Mouse (Mus musculus): ENCODE results near the gene Vkorc1.

The Vkorc1 gene

GRCm38 (mm10) chr7:127875627-127876001 is 19.8 kb downstream of the Vkorc1 start:
- DNase-seq = peak; percentile 78 to 84

GRCm38 (mm10) chr7:127874812-127875626 is 20.4 kb downstream of the Vkorc1 start:
- no peak for DNase-seq

DNA sequence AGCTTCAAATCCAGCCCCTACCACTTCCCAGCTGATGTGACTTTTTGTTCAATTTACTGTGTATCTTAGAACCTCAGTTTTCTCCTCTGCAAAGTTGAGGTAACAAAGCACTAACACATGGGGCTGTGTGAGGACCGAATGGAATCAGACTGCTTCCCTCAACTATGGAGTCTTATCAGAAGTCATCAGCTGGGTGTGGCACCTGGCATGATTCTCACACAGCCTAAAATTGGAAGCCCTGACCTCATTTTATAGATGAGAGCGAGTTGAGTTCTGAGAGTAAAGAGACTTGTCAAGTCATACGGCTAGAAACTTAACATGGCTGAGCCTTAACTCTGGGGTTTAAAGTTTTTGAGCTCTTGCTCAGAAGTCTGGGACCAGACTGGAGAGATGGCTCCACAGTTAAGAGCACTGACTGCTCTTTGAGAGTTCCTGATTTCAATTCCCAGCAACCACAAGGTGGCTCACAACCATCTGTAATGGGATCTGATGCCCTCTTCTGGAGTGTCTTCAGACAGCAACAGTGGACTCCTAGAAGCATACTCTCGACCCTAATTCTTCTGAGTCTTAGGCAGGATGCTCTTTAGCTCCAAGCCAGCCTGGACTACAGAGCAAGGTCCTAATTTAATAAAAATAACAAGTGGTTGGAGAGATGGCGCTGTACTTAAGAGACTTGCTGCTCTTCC is 25.1 kb downstream of the Vkorc1 start:
- no peak for DNase-seq

DNA sequence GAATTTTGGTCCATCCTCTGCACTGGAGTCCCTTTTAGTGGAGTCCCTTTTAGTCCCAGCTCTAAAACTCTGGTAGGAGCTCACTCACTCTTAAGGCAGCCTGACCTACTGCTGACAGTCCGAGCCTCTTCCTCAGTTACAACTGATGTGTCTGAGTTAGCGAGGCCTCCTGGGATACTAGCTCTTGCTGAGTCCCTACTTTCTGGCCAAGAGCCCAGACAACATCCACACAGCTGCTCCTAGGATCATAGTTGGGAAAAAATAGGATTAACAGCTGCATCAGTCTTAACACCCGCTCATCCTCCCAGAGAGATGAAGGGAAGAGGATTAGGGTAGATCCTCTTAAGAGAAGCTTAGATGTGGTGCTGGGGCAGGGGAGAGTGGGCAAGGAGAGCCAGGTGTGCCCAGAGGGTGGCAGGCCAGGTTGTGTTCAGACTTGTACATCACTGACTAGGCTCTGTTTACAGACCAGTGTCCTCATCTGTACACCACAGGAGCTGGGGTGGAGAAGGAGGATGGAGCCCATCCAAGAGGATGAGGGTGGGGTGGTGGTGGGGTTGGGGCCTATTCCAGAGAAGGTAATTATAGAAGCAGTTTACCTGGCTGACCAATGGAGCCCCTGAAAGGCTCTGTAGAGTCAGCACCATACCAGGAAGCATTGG is 26.1 kb downstream of the Vkorc1 start:
- DNase-seq = no peak

DNA sequence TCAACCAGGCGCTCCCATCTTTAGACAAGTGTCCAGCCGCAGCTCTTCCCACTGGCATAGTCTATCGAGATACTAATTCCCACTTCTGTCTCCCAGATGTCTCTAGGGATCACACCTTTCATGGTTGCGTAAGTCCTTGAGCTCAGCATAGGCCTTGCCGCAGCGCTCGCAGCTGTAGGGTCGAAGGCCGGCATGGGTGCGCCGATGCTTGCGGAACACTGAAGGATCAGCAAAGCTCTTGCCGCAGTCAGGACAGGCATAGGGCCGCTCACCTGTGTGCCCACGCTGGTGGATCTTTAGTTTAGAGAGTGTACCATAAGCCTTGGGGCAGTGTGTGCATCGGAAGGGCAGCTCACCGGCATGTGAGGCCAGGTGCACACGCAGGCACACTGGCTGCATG is 27.8 kb downstream of the Vkorc1 start:
- DNase-seq = no peak

DNA sequence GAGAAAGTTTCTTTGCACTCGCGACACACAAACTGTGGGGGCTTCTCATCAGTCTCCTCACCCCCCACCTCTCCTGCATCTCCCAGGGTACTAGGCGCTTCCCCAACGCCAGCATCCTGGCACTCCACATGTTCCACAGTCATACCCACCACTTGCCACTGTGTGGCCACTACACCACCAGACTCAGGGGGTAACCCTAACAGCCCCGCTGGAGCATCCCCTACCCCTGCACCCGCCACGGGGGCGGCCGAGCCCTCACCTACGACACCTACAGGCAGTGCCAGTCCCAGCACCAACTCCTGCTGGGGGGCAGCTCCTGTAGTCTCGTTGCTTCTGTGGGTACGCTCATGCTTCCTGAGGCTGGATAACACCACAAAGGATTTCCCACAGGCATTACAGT is 29.0 kb downstream of the Vkorc1 start:
- no peak for DNase-seq

GRCm38 (mm10) chr7:127858258-127858657 is 37.2 kb downstream of the Vkorc1 start:
- no peak for DNase-seq

GRCm38 (mm10) chr7:127850906-127851305 is 44.5 kb downstream of the Vkorc1 start:
- no peak for DNase-seq

GRCm38 (mm10) chr7:127849973-127850875 is 45.2 kb downstream of the Vkorc1 start:
- no peak for DNase-seq

Data from thymus, adult 18-20 months (tissue).